Mouse (Mus musculus): Measurements from ENCODE around the gene Srrm1. TPM values are rescaled to one million over a fixed set of nuclear protein-coding genes. Genes with fewer than 3 reads are reported as not detected.

The Srrm1 gene
- polyA plus RNA-seq (2015; fragmentation: Nextera tagmentation; extraction: Ambion mirVana), result 142 and 154 TPM in 2 replicates

DNA sequence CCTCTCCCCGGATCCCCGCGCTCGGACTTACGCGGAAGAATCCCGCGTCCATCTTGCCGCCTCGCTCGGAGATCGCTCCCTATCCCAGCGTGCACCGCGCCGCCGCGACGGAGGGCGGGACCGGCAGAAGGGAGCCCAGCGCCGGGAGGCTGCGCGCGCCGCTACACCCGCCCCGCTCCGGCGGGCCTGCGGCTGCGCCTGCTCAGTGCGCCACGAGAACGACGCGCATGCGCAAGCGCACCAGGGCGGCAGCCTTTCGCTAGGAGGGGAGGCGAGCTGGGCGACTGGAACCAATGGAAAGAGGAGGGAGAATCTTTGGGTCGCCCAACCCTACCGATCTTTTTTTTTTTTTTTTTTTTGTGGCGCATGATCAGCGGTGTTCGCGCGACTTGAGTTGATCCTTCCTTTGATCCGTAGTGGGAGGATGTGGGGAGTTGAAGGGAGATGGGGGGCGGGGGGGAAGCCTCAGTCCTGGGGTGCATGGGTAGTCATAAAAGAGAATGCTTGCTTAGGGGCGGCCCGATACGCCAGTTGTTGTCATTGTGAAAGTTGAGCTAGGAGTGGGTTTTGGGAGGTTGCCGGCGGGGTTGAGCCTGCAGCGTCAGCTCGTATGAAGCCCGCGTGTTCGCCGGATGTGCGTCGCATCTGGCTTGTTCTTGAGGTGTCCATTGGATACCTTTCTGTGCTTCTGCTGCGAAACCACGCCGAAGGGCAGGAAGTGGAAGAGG lies at the start of gene Srrm1:
Gene Srrm1 (minus strand): TSS at position 256 of the 728 bp plus-strand sequence.

DNA sequence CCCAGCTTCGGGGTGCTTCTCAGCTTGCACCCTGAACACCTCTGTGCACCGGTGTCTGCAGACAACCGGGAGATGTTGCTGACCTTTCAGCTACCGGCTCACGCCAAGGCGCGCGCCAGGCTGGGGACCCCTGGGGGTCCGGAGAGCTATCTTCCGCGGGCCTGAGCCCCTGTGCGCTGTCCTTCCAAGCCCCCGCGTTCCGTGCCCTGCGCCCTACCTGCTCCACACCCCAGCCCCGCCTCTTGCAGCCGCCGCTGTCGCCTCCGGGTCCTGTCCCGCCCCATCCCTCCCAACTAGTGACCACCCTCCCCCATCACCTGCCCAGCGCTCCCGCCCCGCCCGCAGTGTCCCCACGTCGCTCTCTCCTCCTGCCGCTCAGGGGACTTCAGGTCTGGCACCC lies 44.9 kb upstream of the Srrm1 start, which contains the start of gene Ncmap:
Gene Ncmap (minus strand): TSS at position 237 of the 400 bp plus-strand sequence.

DNA sequence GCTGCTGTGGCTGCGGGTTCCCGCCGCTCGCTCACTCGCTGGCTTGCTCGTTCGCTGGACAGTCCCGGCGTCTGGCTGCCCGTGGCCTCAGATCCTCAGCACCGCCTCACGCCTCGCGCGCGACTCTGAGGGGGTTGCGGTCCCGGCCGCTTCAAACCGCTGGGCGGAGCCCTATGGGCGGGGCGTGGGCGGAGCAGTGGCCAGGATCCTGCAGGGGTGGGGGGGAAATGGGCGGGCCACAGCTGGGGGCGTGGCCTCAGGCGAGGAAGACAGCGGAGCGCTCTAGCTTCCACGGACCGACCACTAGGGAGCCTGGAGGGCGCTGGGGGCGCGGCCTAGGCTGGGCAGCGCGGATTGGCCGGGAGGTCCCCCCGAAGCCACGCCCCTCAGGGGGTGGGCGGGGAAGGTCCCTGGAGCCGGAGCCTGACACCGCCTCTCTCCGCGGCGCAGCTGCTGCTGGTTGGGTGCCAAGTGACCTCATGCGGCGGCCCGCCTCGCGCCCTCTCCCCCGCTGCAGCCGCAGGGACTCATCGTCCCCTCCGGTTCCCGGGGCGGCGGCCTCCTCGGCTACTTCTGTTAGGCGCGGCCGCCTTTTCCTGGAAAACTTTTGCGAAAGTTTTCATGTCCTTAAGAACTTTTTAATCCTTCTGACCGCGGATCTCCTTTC lies 80.3 kb downstream of the Srrm1 start, which contains the start of gene Clic4:
Gene Clic4 (minus strand): TSS at position 175 of the 667 bp plus-strand sequence.

Other genes with a start within 250 kb of the Srrm1 start
- gene Runx3, start 232.7 kb downstream of the Srrm1 start, polyA plus RNA-seq (2015; fragmentation: Nextera tagmentation; extraction: Ambion mirVana), result 0.08 TPM in 1 of 2 replicates, not detected in the other
- gene Clic4, start 80.5 kb downstream of the Srrm1 start, polyA plus RNA-seq (2015; fragmentation: Nextera tagmentation; extraction: Ambion mirVana), result 51.3 and 53.5 TPM in 2 replicates
- 4.7 and 5.4 TPM in 2 replicates for gene Ncmap, start 44.9 kb upstream of the Srrm1 start, polyA plus RNA-seq (2015; fragmentation: Nextera tagmentation; extraction: Ambion mirVana)
- gene Rcan3, start 80.5 kb upstream of the Srrm1 start, polyA plus RNA-seq (2015; fragmentation: Nextera tagmentation; extraction: Ambion mirVana), result 58.4 and 60.0 TPM in 2 replicates
- gene Stpg1, start 141.5 kb upstream of the Srrm1 start, polyA plus RNA-seq (2015; fragmentation: Nextera tagmentation; extraction: Ambion mirVana), result 0.55 and 0.70 TPM in 2 replicates
- gene Nipal3, start 141.7 kb upstream of the Srrm1 start, polyA plus RNA-seq (2015; fragmentation: Nextera tagmentation; extraction: Ambion mirVana), result 13.4 and 14.2 TPM in 2 replicates
- 1.4 and 1.7 TPM in 2 replicates for gene Grhl3, start 220.3 kb upstream of the Srrm1 start, polyA plus RNA-seq (2015; fragmentation: Nextera tagmentation; extraction: Ambion mirVana)

All from neural tube, postnatal 0 days (tissue).